Mouse (Mus musculus) subcutaneous adipose tissue, adult 2 months (tissue): ENCODE measurements around the gene H2-M10.2. TPM values are rescaled to one million over a fixed set of nuclear protein-coding genes. Genes with fewer than 3 reads are reported as not detected.

Experiments
- polyA plus RNA-seq: library from polyadenylated mRNA; depleted of rRNA; stranded (reverse); fragments of >200 nt; gene quantifications from 2 replicates; pipeline ENCODE4 v1.2.3, GENCODE M21; 2012; ENCODE audit warnings: low replicate concordance; rRNA removed

H2-M10.2 gene
- polyA plus RNA-seq = not detected in 2 replicates

DNA sequence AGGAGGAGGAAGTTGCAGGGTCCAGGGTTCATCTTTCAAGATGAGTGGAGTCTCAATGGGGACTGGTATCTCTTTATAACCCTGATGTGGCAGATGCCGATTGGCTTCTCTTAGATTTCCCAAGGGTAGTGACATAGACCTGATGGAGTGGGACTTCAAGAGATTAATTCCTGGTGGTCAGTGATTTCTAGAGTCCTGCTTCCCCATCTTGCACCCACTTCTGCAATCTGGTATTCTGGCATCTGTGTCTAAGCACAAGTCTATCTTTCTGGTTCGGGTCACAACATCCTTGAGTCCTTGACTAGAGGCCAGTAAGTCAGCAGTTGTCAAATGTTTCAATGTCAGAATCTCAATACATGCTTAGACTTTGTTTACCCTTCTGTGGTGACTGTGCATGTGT is at the start of gene H2-M10.2:
Gene H2-M10.2 (minus strand): TSS at position 101 of the 400 bp plus-strand sequence.

GRCm38 (mm10) chr17:36326055-36326454 is 39.8 kb upstream of the H2-M10.2 start, which contains the start of gene H2-M10.1:
Gene H2-M10.1 (minus strand): TSS chr17:36326155.

GRCm38 (mm10) chr17:36271586-36272256 is 14.6 kb downstream of the H2-M10.2 start, which contains the start of gene Trim39:
Gene Trim39 (minus strand): TSS chr17:36272247.

GRCm38 (mm10) chr17:36257969-36258368 is 28.3 kb downstream of the H2-M10.2 start, which contains the start of gene Rpp21:
Gene Rpp21 (minus strand): TSS chr17:36258069.

Other genes with a start within 250 kb of the H2-M10.2 start
- gene H2-T22, start 243.7 kb downstream of the H2-M10.2 start, polyA plus RNA-seq = 82.2 and 154 TPM in 2 replicates
- 0.14 TPM in 1 of 2 replicates, not detected in the other for gene Gm6034, start 243.5 kb downstream of the H2-M10.2 start, polyA plus RNA-seq
- gene Gm11127, start 228.1 kb downstream of the H2-M10.2 start, polyA plus RNA-seq = 0.21 and 0.52 TPM in 2 replicates
- 0.33 and 0.83 TPM in 2 replicates for gene Gm19684, start 164.8 kb downstream of the H2-M10.2 start, polyA plus RNA-seq
- gene Gm7030, start 157.1 kb downstream of the H2-M10.2 start, polyA plus RNA-seq = 0.33 TPM in 1 of 2 replicates, not detected in the other
- gene Gm8909, start 118.0 kb downstream of the H2-M10.2 start, polyA plus RNA-seq = not detected in 2 replicates
- gene H2-T3, start 96.2 kb downstream of the H2-M10.2 start, polyA plus RNA-seq = 0.13 TPM in 1 of 2 replicates, not detected in the other
- 59.1 and 59.4 TPM in 2 replicates for gene Rpp21, start 28.4 kb downstream of the H2-M10.2 start, polyA plus RNA-seq
- 9.9 and 19.6 TPM in 2 replicates for gene Trim39, start 14.2 kb downstream of the H2-M10.2 start, polyA plus RNA-seq
- not detected in 2 replicates for gene H2-M10.1, start 39.7 kb upstream of the H2-M10.2 start, polyA plus RNA-seq
- gene H2-M10.3, start 81.9 kb upstream of the H2-M10.2 start, polyA plus RNA-seq = not detected in 2 replicates
- gene H2-M10.4, start 175.8 kb upstream of the H2-M10.2 start, polyA plus RNA-seq = not detected in 2 replicates